Mouse (Mus musculus): ENCODE measurements around the gene Gm42791. TPM values are rescaled to one million over a fixed set of nuclear protein-coding genes. Genes with fewer than 3 reads are reported as not detected.
A peak's percentile ranks its signal among the peaks of the same experiment; 100 is the strongest.

Gene Gm42791
- total and polyA plus RNA-seq, 3 experiments = 0.42 to 1.3 TPM; not detected in 1

DNA sequence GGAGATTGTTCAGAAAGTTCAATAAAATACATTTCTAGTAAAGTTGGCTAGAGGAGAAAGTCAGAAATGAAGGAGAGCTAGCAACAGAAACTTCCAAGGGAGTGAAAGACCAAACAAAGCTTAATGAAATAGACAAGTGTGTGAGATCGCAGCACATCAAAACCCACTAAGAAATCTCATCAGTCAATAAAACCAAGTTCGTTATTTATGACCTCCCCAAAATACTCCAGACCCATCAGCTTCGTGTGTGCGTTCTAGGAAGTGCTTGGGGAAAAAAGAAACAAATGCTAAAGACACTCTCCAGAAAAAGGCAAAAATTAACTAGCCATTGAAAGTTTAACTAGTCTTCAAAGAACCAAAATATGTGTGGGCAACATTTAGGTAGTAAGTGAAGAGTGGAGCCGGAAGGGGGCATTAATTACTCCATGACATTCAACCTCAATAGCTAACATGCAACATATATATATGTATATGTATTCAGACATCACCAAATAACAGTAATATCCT lies 67.2 kb downstream of the Gm42791 start:
- TF ChIP-seq ZKSCAN1 (IDR thresholded peaks at IDR 0.05; ENCODE audit: borderline replicate concordance, low read depth, low read length) = no peak
- TF ChIP-seq CTCF (conservative IDR thresholded peaks at IDR 0.05 in 1 of 2, IDR thresholded peaks at IDR 0.05 in 1 of 2; ENCODE audit: low read depth in 2 of 2, low read length in 2 of 2) = no peak; a peak in 1 of 4 replicates
- TF ChIP-seq ELF1 (IDR thresholded peaks at IDR 0.05; ENCODE audit: low read depth, low read length) = no peak
- no peak for TF ChIP-seq TCF12 (IDR thresholded peaks at IDR 0.05; ENCODE audit: low read depth, low read length)
- TF ChIP-seq POLR2AphosphoS2 (IDR thresholded peaks at IDR 0.05; ENCODE audit: low read depth, low read length) = no peak
- TF ChIP-seq ZMIZ1 (IDR thresholded peaks at IDR 0.05; ENCODE audit: low read depth, low read length) = no peak
- no peak for TF ChIP-seq MAZ (IDR thresholded peaks at IDR 0.05; ENCODE audit: low read depth, low read length)

GRCm38 (mm10) chr5:148924586-148924985 lies 70.4 kb downstream of the Gm42791 start:
- dilution Hi-C loops (cut with MboI; ENCODE audit: extremely low pct_ligation_motif_present, extremely low pct_unique_long_range_greater_than_20kb, low sequenced_read_pairs) = no loop called here
- Histone ChIP-seq H3K79me2 (replicated peaks; ENCODE audit: control insufficient read depth, extremely low read depth, insufficient read depth, poor library complexity, severe bottlenecking) (no peaks in the 10 kb centered on the region), H3K9me3 (replicated peaks; ENCODE audit: low read length) (no peaks in the 10 kb centered on the region), H3K4me2 (ENCODE audit: insufficient read depth, low read depth, poor library complexity, severe bottlenecking) (no peak overlapping the region), H3K36me3 (replicated peaks in 1 of 2; ENCODE audit: control insufficient read depth in 1 of 2, insufficient read depth in 1 of 2, low read length in 1 of 2) (peaks cover 7 to 20% of the 10 kb centered on the region in 2 experiments), H3K27ac (ENCODE audit: insufficient read depth, low read depth) (no peak overlapping the region), H3K4me1 (ENCODE audit: control insufficient read depth in 1 of 2, insufficient read depth in 2 of 2) (peaks cover 3 to 23% of the 10 kb centered on the region in 2 experiments; a peak in 3 of 4 replicates), H3K27me3 (replicated peaks) (no peaks in the 10 kb centered on the region), H3K9ac (ENCODE audit: insufficient read depth, low read depth) (no peak overlapping the region), H3K4me3 (replicated peaks in 1 of 3; ENCODE audit: low read depth in 2 of 3, low read length in 2 of 3, poor library complexity in 1 of 3) (no peak overlapping the region)
- no peak for DNase-seq (ENCODE audit: extremely low read depth)
- in situ Hi-C loops (cut with MboI; ENCODE audit: low pct_ligation_motif_present, low pct_unique_long_range_greater_than_20kb, low sequenced_read_pairs) = no loop called here
- TF ChIP-seq JUN (IDR thresholded peaks at IDR 0.05; ENCODE audit: insufficient read depth, low read depth, low read length) = no peak
- no peak for TF ChIP-seq NELFE (IDR thresholded peaks at IDR 0.05; ENCODE audit: low read depth, low read length)
- no peak for TF ChIP-seq POLR2AphosphoS2 (IDR thresholded peaks at IDR 0.05; ENCODE audit: low read depth, low read length)
- TF ChIP-seq E2F4 (IDR thresholded peaks at IDR 0.05; ENCODE audit: insufficient replicate concordance, low read depth, low read length) = no peak
- TF ChIP-seq CHD1 (IDR thresholded peaks at IDR 0.05; ENCODE audit: low read depth, low read length) = no peak
- no peak for TF ChIP-seq GABPA (IDR thresholded peaks at IDR 0.05; ENCODE audit: insufficient replicate concordance, low read depth, low read length)
- no peak for TF ChIP-seq SMC3 (IDR thresholded peaks at IDR 0.05; ENCODE audit: low read depth, low read length)
- TF ChIP-seq RCOR1 (conservative IDR thresholded peaks at IDR 0.05; ENCODE audit: low read depth, low read length) = no peak
- no peak for TF ChIP-seq TBP (conservative IDR thresholded peaks at IDR 0.05; ENCODE audit: low read depth, low read length)
- no peak for TF ChIP-seq USF2 (conservative IDR thresholded peaks at IDR 0.05; ENCODE audit: low read depth, low read length)
- TF ChIP-seq EP300 (IDR thresholded peaks at IDR 0.05; ENCODE audit: low read length) = no peak
- no peak for TF ChIP-seq ZC3H11A (IDR thresholded peaks at IDR 0.05; ENCODE audit: low read depth, low read length)
- no peak for TF ChIP-seq MAZ (IDR thresholded peaks at IDR 0.05; ENCODE audit: low read depth, low read length)
- TF ChIP-seq IRF4 (IDR thresholded peaks at IDR 0.05; ENCODE audit: low read depth, low read length) = no peak
- TF ChIP-seq MAFK (IDR thresholded peaks at IDR 0.05; ENCODE audit: insufficient replicate concordance, low read length) = no peak
- no peak for TF ChIP-seq CHD2 (IDR thresholded peaks at IDR 0.05; ENCODE audit: low read length)

More for the DNA sequence above, 67.2 kb downstream of the Gm42791 start:
- Histone ChIP-seq H3K36me3 (replicated peaks in 1 of 2; ENCODE audit: control insufficient read depth in 1 of 2, insufficient read depth in 1 of 2, low read length in 1 of 2) (peaks cover 0 to 14% of the 10 kb centered on the region in 2 experiments), H3K9ac (ENCODE audit: insufficient read depth, low read depth) (peak overlapping the region; percentile 62), H3K27ac (ENCODE audit: insufficient read depth, low read depth) (no peak overlapping the region), H3K4me2 (ENCODE audit: insufficient read depth, low read depth, poor library complexity, severe bottlenecking) (peak overlapping the region; percentile 65), H3K27me3 (replicated peaks) (no peaks in the 10 kb centered on the region), H3K4me3 (replicated peaks in 1 of 3; ENCODE audit: low read depth in 2 of 3, low read length in 2 of 3, poor library complexity in 1 of 3) (peak overlapping the region; percentile 69 to 87 (median 77)), H3K4me1 (ENCODE audit: control insufficient read depth in 1 of 2, insufficient read depth in 2 of 2) (peaks cover 3 to 23% of the 10 kb centered on the region in 2 experiments; a peak in 3 of 4 replicates), H3K79me2 (replicated peaks; ENCODE audit: control insufficient read depth, extremely low read depth, insufficient read depth, poor library complexity, severe bottlenecking) (no peaks in the 10 kb centered on the region), H3K9me3 (replicated peaks; ENCODE audit: low read length) (peaks cover 7% of the 10 kb centered on the region)
- no peak for DNase-seq (ENCODE audit: extremely low read depth)
- in situ Hi-C loops (cut with MboI; ENCODE audit: low pct_ligation_motif_present, low pct_unique_long_range_greater_than_20kb, low sequenced_read_pairs) = no loop called here
- dilution Hi-C loops (cut with MboI; ENCODE audit: extremely low pct_ligation_motif_present, extremely low pct_unique_long_range_greater_than_20kb, low sequenced_read_pairs) = no loop called here
